Mouse (Mus musculus) megakaryocyte, embryonic 14.5 days (primary cell): ENCODE results near the gene Zar1.

Source experiments
- FLI1 ChIP-seq: IDR thresholded peaks from 2 replicates; pipeline ENCODE4 v1.6.1; 2012; ENCODE audit warnings: low read length, inconsistent platforms, mixed read lengths
- GATA1 ChIP-seq: IDR thresholded peaks from 3 replicates; pipeline ENCODE4 v1.6.1; 2012; ENCODE audit warnings: mixed read lengths, low read length, inconsistent platforms, borderline replicate concordance

GRCm38 (mm10) chr5:72558716-72559526, 22.1 kb downstream of the Zar1 start:
- TF ChIP-seq FLI1 (no peak), GATA1 (no peak)
